Comparison of ENCODE assay signal across 8 mouse cellular contexts in genomic region chr2:92330840-92331239, GRCm38 (mm10). TPM values are rescaled to one million over a fixed set of nuclear protein-coding genes. Genes with fewer than 3 reads are reported as not detected.
DNase-seq lines count a peak whose midpoint lies in the region; ATAC-seq and TF ChIP-seq lines count a peak whose summit lies in the region.

No protein-coding gene starts in this region.

- H3K4me1 ChIP-seq in forebrain, embryonic 12.5 days: no peaks in the 10 kb centered on the region
- H3K4me1 ChIP-seq in forebrain, embryonic 10.5 days: no peaks in the 10 kb centered on the region
- H3K4me1 ChIP-seq in lung, postnatal 0 days (ENCODE audit: insufficient read depth, low read depth, low read length): no peaks in the 10 kb centered on the region

- peak; percentile 70 for TF ChIP-seq CTCF in lung, postnatal 0 days (IDR thresholded peaks at IDR 0.05)

- H3K4me2 ChIP-seq in forebrain, embryonic 12.5 days: no peak overlapping the region
- no peak overlapping the region for H3K4me2 ChIP-seq in lung, postnatal 0 days (replicated peaks; ENCODE audit: low read depth, low read length)

- TF ChIP-seq EP300 in lung, postnatal 0 days (IDR thresholded peaks at IDR 0.05): no peak

- 0 out of 2 replicates have a peak overlapping the region, but pooled peaks have one; percentile 36 for H3K27ac ChIP-seq in forebrain, embryonic 12.5 days
- H3K27ac ChIP-seq in forebrain, embryonic 10.5 days: no peak overlapping the region
- H3K27ac ChIP-seq in lung, postnatal 0 days (ENCODE audit: low read length): no peak overlapping the region

- ATAC-seq in forebrain, embryonic 12.5 days (ENCODE audit: low FRiP score): no peak
- peak; percentile 73 for ATAC-seq in common myeloid progenitor, adult 5-6 weeks (replicated peaks; ENCODE audit: low read depth, poor library complexity, severe bottlenecking)
- 0 out of 2 replicates have a peak, but pooled peaks have one; percentile 28 for ATAC-seq in lung, postnatal 0 days

- DNase-seq in forebrain, embryonic 10.5 days (ENCODE audit: extremely low spot score, low spot score): no peak
- peak; percentile 29 for DNase-seq in left cerebral cortex, adult 11 months (ENCODE audit: low spot score)
- no peak for DNase-seq in left cerebral cortex, adult 8-10 months (ENCODE audit: low spot score in 2 of 2)
- peak; percentile 14 for DNase-seq in MEL-GATA-1-ER (ENCODE audit: extremely low read depth, low read depth)
- DNase-seq in lung, postnatal 0 days (ENCODE audit: low spot score): peak; percentile 80
- DNase-seq in thymus, postnatal 25 days: peak; percentile 45

- 66% methylated on average over 2 of the region's 2 CpGs for WGBS in forebrain, embryonic 12.5 days
- 63% methylated on average over 2 of the region's 2 CpGs for WGBS in forebrain, embryonic 10.5 days
- WGBS in lung, postnatal 0 days: 53% methylated on average over 2 of the region's 2 CpGs

- H3K4me3 ChIP-seq in forebrain, embryonic 12.5 days (replicated peaks): no peak overlapping the region
- H3K4me3 ChIP-seq in forebrain, embryonic 10.5 days: no peak overlapping the region
- H3K4me3 ChIP-seq in lung, postnatal 0 days (ENCODE audit: low read depth, low read length): no peak overlapping the region

- peaks cover 75% of the 10 kb centered on the region for H3K36me3 ChIP-seq in forebrain, embryonic 12.5 days (replicated peaks)
- peaks cover 96% of the 10 kb centered on the region for H3K36me3 ChIP-seq in forebrain, embryonic 10.5 days (replicated peaks)
- H3K36me3 ChIP-seq in lung, postnatal 0 days (ENCODE audit: insufficient read depth, low read length): peaks cover 4% of the 10 kb centered on the region; the same call in 1 of the 2 replicates

- no peaks in the 10 kb centered on the region for H3K9me3 ChIP-seq in forebrain, embryonic 12.5 days
- H3K9me3 ChIP-seq in forebrain, embryonic 10.5 days: no peaks in the 10 kb centered on the region
- no peaks in the 10 kb centered on the region for H3K9me3 ChIP-seq in lung, postnatal 0 days (ENCODE audit: low read length)

- no peak overlapping the region for H3K9ac ChIP-seq in forebrain, embryonic 12.5 days
- no peak overlapping the region for H3K9ac ChIP-seq in lung, postnatal 0 days (replicated peaks; ENCODE audit: low read depth)

- no peaks in the 10 kb centered on the region for H3K27me3 ChIP-seq in forebrain, embryonic 12.5 days
- H3K27me3 ChIP-seq in forebrain, embryonic 10.5 days (ENCODE audit: poor library complexity, severe bottlenecking): no peaks in the 10 kb centered on the region
- H3K27me3 ChIP-seq in lung, postnatal 0 days (replicated peaks; ENCODE audit: insufficient read depth, low read length): no peaks in the 10 kb centered on the region

RNA-seq across cellular contexts. Expression of gene Pex16, which starts 43.6 kb away (rescaled TPM):
- polyA plus RNA-seq in forebrain, embryonic 12.5 days (2016; fragmentation: Nextera tagmentation; extraction: Ambion mirVana): 22.8 and 24.2 TPM in 2 replicates
- 23.8 and 24.6 TPM in 2 replicates for polyA plus RNA-seq in forebrain, embryonic 10.5 days (2016; fragmentation: Nextera tagmentation; extraction: Ambion mirVana)
- 10 to 100 TPM; 31.7 to 33.7 (median 32.7) TPM for total RNA-seq in left cerebral cortex, adult 8-10 months (2022)
- total RNA-seq in common myeloid progenitor, adult 5-6 weeks (2017): 16.0 and 18.1 TPM in 2 replicates
- 28.3 and 30.8 TPM in 2 replicates for polyA plus RNA-seq in lung, postnatal 0 days (2015; fragmentation: Nextera tagmentation; extraction: Ambion mirVana)

RNA-seq across cellular contexts. Expression of gene Large2, which starts 43.8 kb away (rescaled TPM):
- 5.3 and 5.5 TPM in 2 replicates for polyA plus RNA-seq in forebrain, embryonic 12.5 days (2016; fragmentation: Nextera tagmentation; extraction: Ambion mirVana)
- polyA plus RNA-seq in forebrain, embryonic 10.5 days (2016; fragmentation: Nextera tagmentation; extraction: Ambion mirVana): 31.9 and 33.5 TPM in 2 replicates
- 1 to 10 TPM in 2 of 4 experiments, under 1 TPM in 2; 0.50 to 1.5 (median 0.85) TPM for total RNA-seq in left cerebral cortex, adult 8-10 months (2022)
- total RNA-seq in common myeloid progenitor, adult 5-6 weeks (2017): 0.15 and 1.8 TPM in 2 replicates
- polyA plus RNA-seq in lung, postnatal 0 days (2015; fragmentation: Nextera tagmentation; extraction: Ambion mirVana): 17.1 and 18.7 TPM in 2 replicates

RNA-seq across cellular contexts. Expression of gene 1700029I15Rik, which starts 51.5 kb away (rescaled TPM):
- 5.6 and 6.8 TPM in 2 replicates for polyA plus RNA-seq in forebrain, embryonic 12.5 days (2016; fragmentation: Nextera tagmentation; extraction: Ambion mirVana)
- polyA plus RNA-seq in forebrain, embryonic 10.5 days (2016; fragmentation: Nextera tagmentation; extraction: Ambion mirVana): 3.9 and 4.4 TPM in 2 replicates
- 1 to 10 TPM; 2.1 to 4.8 (median 3.4) TPM for total RNA-seq in left cerebral cortex, adult 8-10 months (2022)
- 0.68 and 2.1 TPM in 2 replicates for total RNA-seq in common myeloid progenitor, adult 5-6 weeks (2017)
- 2.3 TPM in 2 replicates for polyA plus RNA-seq in lung, postnatal 0 days (2015; fragmentation: Nextera tagmentation; extraction: Ambion mirVana)

Comparison
In these comparisons a context has a peak if more than half of its experiments do, and no peak if none do; other contexts are left out.
1. DNase-seq: peak in left cerebral cortex, adult 11 months (single experiment), MEL-GATA-1-ER (single experiment), lung, postnatal 0 days (single experiment) and thymus, postnatal 25 days (single experiment); none in forebrain, embryonic 10.5 days (single experiment) and left cerebral cortex, adult 8-10 months (0 of 2).